Mouse (Mus musculus): ENCODE data around the gene Nrgn. TPM values are rescaled to one million over a fixed set of nuclear protein-coding genes. Genes with fewer than 3 reads are reported as not detected.

Gene Nrgn
- polyA plus RNA-seq, 1 experiment: 35.3 TPM

DNA sequence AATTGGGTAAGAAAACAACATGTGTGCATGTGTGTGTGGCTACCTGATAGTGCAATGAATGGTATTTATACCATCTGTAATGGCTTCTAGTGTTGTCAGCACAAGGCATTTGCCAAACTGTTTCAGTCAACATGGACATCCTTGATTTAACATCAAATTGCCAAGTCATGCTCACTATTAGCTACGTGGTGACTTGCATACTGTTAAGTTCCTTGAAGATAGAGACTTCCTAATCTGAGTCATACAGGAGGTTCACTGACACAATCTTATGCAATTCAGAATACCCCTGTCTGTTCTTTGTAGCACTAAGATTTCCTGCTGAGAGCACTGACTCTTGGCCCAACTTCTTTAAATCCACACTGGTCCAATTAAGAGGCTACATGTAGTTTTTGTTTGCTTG, 35.2 kb downstream of the Nrgn start:
- Histone ChIP-seq H3K4me3 (ENCODE audit: extremely low read depth, insufficient read depth, insufficient read length) (no peak overlapping the region), H3K27me3 (ENCODE audit: control insufficient read depth, insufficient read depth, low read length) (no peaks in the 10 kb centered on the region), H3K27ac (ENCODE audit: insufficient read depth, low read length) (no peak overlapping the region), H3K36me3 (ENCODE audit: control insufficient read depth, insufficient read depth, low read length) (peaks cover 5% of the 10 kb centered on the region; the same call in 1 of the 2 replicates), H3K4me1 (ENCODE audit: control insufficient read depth, insufficient read depth, insufficient read length) (no peaks in the 10 kb centered on the region)
- WGBS: 39% methylated on average over 1 of the region's 1 CpGs
- no peak for DNase-seq (ENCODE audit: low read depth in 1 of 2, low spot score in 2 of 2)
- TF ChIP-seq POLR2A (IDR thresholded peaks at IDR 0.05; ENCODE audit: low read depth, low read length) (no peak), CTCF (IDR thresholded peaks at IDR 0.05; ENCODE audit: extremely low read depth, insufficient read depth, insufficient read length, insufficient replicate concordance) (no peak)

DNA sequence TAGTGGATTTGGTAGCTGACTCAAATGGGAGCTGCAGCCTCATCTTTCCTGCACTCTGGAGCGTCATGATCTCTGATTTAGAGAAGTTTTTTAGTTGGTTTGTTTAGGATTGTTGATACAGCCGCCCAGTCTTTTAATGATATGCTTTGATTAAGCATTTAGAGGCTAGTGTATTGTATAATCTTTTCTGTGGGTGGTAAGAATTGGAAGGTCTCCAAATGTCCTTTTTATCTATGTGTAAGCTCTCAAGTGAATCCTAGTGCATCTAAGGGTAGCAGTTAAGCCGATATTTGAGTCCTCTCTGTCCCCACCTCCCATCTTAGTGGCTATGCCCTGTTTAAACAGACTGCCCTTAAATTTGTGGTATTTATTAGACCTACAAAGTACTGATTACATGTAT, 38.2 kb downstream of the Nrgn start:
- DNase-seq (ENCODE audit: low read depth in 1 of 2, low spot score in 2 of 2): no peak
- Histone ChIP-seq H3K4me1 (ENCODE audit: control insufficient read depth, insufficient read depth, insufficient read length) (no peaks in the 10 kb centered on the region), H3K27ac (ENCODE audit: insufficient read depth, low read length) (no peak overlapping the region), H3K36me3 (ENCODE audit: control insufficient read depth, insufficient read depth, low read length) (peaks cover 3% of the 10 kb centered on the region; the same call in 1 of the 2 replicates), H3K27me3 (ENCODE audit: control insufficient read depth, insufficient read depth, low read length) (no peaks in the 10 kb centered on the region), H3K4me3 (ENCODE audit: extremely low read depth, insufficient read depth, insufficient read length) (no peak overlapping the region)
- TF ChIP-seq CTCF (IDR thresholded peaks at IDR 0.05; ENCODE audit: extremely low read depth, insufficient read depth, insufficient read length, insufficient replicate concordance) (no peak), POLR2A (IDR thresholded peaks at IDR 0.05; ENCODE audit: low read depth, low read length) (no peak)
- 83% methylated on average over 3 of the region's 3 CpGs for WGBS

- WGBS: 86% methylated on average over 2 of the region's 2 CpGs
- no peak overlapping the region for H3K27ac ChIP-seq (ENCODE audit: insufficient read depth, low read length)
- TF ChIP-seq CTCF (IDR thresholded peaks at IDR 0.05; ENCODE audit: extremely low read depth, insufficient read depth, insufficient read length, insufficient replicate concordance) (no peak), POLR2A (IDR thresholded peaks at IDR 0.05; ENCODE audit: low read depth, low read length) (no peak)
- DNase-seq (ENCODE audit: low read depth in 1 of 2, low spot score in 2 of 2): no peak
- no peak overlapping the region for H3K4me3 ChIP-seq (ENCODE audit: extremely low read depth, insufficient read depth, insufficient read length)
- H3K36me3 ChIP-seq (ENCODE audit: control insufficient read depth, insufficient read depth, low read length): peaks cover 2% of the 10 kb centered on the region; the same call in 1 of the 2 replicates
- H3K4me1 ChIP-seq (ENCODE audit: control insufficient read depth, insufficient read depth, insufficient read length): no peaks in the 10 kb centered on the region
- no peaks in the 10 kb centered on the region for H3K27me3 ChIP-seq (ENCODE audit: control insufficient read depth, insufficient read depth, low read length)
These were observed 40.6 kb downstream of the Nrgn start for GRCm38 (mm10) chr9:37512097-37512496.

GRCm38 (mm10) chr9:37506023-37506422, 46.7 kb downstream of the Nrgn start:
- no peak for DNase-seq (ENCODE audit: low read depth in 1 of 2, low spot score in 2 of 2)
- Histone ChIP-seq H3K4me1 (ENCODE audit: control insufficient read depth, insufficient read depth, insufficient read length) (no peaks in the 10 kb centered on the region), H3K36me3 (ENCODE audit: control insufficient read depth, insufficient read depth, low read length) (no peaks in the 10 kb centered on the region), H3K4me3 (ENCODE audit: extremely low read depth, insufficient read depth, insufficient read length) (no peak overlapping the region), H3K27ac (ENCODE audit: insufficient read depth, low read length) (no peak overlapping the region), H3K27me3 (ENCODE audit: control insufficient read depth, insufficient read depth, low read length) (no peaks in the 10 kb centered on the region)
- 88% methylated on average over 1 of the region's 1 CpGs for WGBS
- TF ChIP-seq POLR2A (IDR thresholded peaks at IDR 0.05; ENCODE audit: low read depth, low read length) (no peak), CTCF (IDR thresholded peaks at IDR 0.05; ENCODE audit: extremely low read depth, insufficient read depth, insufficient read length, insufficient replicate concordance) (no peak)

DNA sequence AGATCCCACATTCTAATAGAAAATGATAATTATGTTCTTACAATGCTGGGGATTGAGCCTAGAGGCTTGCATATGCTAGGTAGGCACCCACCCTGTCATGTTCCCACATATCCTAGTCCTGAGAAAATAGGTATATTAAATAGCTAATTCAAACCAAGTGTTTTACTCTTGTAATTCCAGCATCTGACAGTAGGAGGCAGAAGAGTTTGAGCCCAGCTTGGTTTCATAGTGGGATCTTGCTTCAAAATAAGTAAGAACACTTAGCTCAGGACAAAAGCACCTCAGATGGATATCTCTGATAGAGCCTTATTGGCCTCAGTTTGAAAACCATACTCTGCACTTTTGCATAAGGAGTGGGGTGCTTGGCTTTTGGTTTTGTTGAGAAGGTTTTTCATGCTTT, 48.4 kb downstream of the Nrgn start:
- Histone ChIP-seq H3K36me3 (ENCODE audit: control insufficient read depth, insufficient read depth, low read length) (no peaks in the 10 kb centered on the region), H3K27me3 (ENCODE audit: control insufficient read depth, insufficient read depth, low read length) (no peaks in the 10 kb centered on the region), H3K4me3 (ENCODE audit: extremely low read depth, insufficient read depth, insufficient read length) (no peak overlapping the region), H3K4me1 (ENCODE audit: control insufficient read depth, insufficient read depth, insufficient read length) (no peaks in the 10 kb centered on the region), H3K27ac (ENCODE audit: insufficient read depth, low read length) (no peak overlapping the region)
- TF ChIP-seq POLR2A (IDR thresholded peaks at IDR 0.05; ENCODE audit: low read depth, low read length): no peak
- TF ChIP-seq CTCF (IDR thresholded peaks at IDR 0.05; ENCODE audit: extremely low read depth, insufficient read depth, insufficient read length, insufficient replicate concordance): no peak
- no peak for DNase-seq (ENCODE audit: low read depth in 1 of 2, low spot score in 2 of 2)

DNA sequence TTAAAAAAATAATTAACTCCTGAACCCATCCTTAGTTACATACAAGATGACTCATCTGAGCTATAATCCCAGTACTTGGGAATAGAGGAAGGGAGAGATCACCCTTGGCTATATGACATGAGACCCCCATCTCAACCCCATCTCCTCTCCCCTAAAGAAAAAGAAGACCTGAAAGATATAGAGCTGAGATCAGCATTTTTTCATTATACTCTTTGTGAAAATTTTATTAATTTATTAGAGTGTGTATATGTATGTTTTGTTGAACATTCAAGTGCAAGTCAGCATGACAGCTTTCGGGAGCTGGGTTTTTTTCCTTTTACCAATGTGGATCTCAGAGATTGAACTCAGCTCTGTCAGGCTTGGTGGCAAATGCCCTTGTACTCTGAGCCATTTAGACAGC, 51.5 kb downstream of the Nrgn start:
- 93% methylated on average over 1 of the region's 1 CpGs for WGBS
- no peak for TF ChIP-seq POLR2A (IDR thresholded peaks at IDR 0.05; ENCODE audit: low read depth, low read length)
- no peak for TF ChIP-seq CTCF (IDR thresholded peaks at IDR 0.05; ENCODE audit: extremely low read depth, insufficient read depth, insufficient read length, insufficient replicate concordance)

GRCm38 (mm10) chr9:37500201-37500600, 52.5 kb downstream of the Nrgn start:
- Histone ChIP-seq H3K4me3 (ENCODE audit: extremely low read depth, insufficient read depth, insufficient read length) (no peak overlapping the region), H3K27me3 (ENCODE audit: control insufficient read depth, insufficient read depth, low read length) (no peaks in the 10 kb centered on the region), H3K4me1 (ENCODE audit: control insufficient read depth, insufficient read depth, insufficient read length) (no peaks in the 10 kb centered on the region), H3K36me3 (ENCODE audit: control insufficient read depth, insufficient read depth, low read length) (no peaks in the 10 kb centered on the region), H3K27ac (ENCODE audit: insufficient read depth, low read length) (no peak overlapping the region)
- TF ChIP-seq CTCF (IDR thresholded peaks at IDR 0.05; ENCODE audit: extremely low read depth, insufficient read depth, insufficient read length, insufficient replicate concordance) (no peak), POLR2A (IDR thresholded peaks at IDR 0.05; ENCODE audit: low read depth, low read length) (no peak)
- 86% methylated on average over 3 of the region's 3 CpGs for WGBS
- DNase-seq (ENCODE audit: low read depth in 1 of 2, low spot score in 2 of 2): no peak

More for the DNA sequence above, 51.5 kb downstream of the Nrgn start:
- Histone ChIP-seq H3K4me3 (ENCODE audit: extremely low read depth, insufficient read depth, insufficient read length) (no peak overlapping the region), H3K36me3 (ENCODE audit: control insufficient read depth, insufficient read depth, low read length) (no peaks in the 10 kb centered on the region), H3K4me1 (ENCODE audit: control insufficient read depth, insufficient read depth, insufficient read length) (no peaks in the 10 kb centered on the region), H3K27ac (ENCODE audit: insufficient read depth, low read length) (no peak overlapping the region), H3K27me3 (ENCODE audit: control insufficient read depth, insufficient read depth, low read length) (no peaks in the 10 kb centered on the region)
- no peak for DNase-seq (ENCODE audit: low read depth in 1 of 2, low spot score in 2 of 2)

Data from spleen, adult 2 months (tissue).